Mouse (Mus musculus) spleen, adult 2 months (tissue): ENCODE results near the gene Bbof1. TPM values are rescaled to one million over a fixed set of nuclear protein-coding genes. Genes with fewer than 3 reads are reported as not detected.

Source experiments
- DNase-seq, 2 experiments: peaks; one replicate each; pipeline versions ENCODE4 v3.0.0 to v3.0.0-alpha.2; 2012 to 2021; ENCODE audit warnings: low spot score in 2 of 2, low read depth in 1 of 2
- H3K27ac ChIP-seq: fragments of 200-500 bp; 2 replicates; pipeline ENCODE4 v1.5.1; 2012; ENCODE audit warnings: low read length, inconsistent platforms; ENCODE audit not compliant: insufficient read depth
- H3K27me3 ChIP-seq: fragments of 200-500 bp; 2 replicates; pipeline ENCODE4 v1.6.1; 2012; ENCODE audit warnings: mild to moderate bottlenecking, moderate library complexity, low read length, inconsistent platforms; ENCODE audit not compliant: control insufficient read depth, insufficient read depth
- H3K36me3 ChIP-seq: fragments of 200-500 bp; 2 replicates; pipeline ENCODE4 v1.6.1; 2012; ENCODE audit warnings: mild to moderate bottlenecking, low read length, inconsistent platforms; ENCODE audit not compliant: control insufficient read depth, insufficient read depth
- H3K4me1 ChIP-seq: fragments of 200-500 bp; 2 replicates; pipeline ENCODE4 v1.6.1; 2011; ENCODE audit warnings: inconsistent platforms; ENCODE audit not compliant: control insufficient read depth, insufficient read depth, insufficient read length
- H3K4me3 ChIP-seq: fragments of 200-500 bp; 2 replicates; pipeline ENCODE4 v1.5.1; 2011; ENCODE audit warnings: mild to moderate bottlenecking, inconsistent platforms; ENCODE audit not compliant: insufficient read depth, insufficient read length; ENCODE audit errors: extremely low read depth
- CTCF ChIP-seq: fragments of 200-500 bp; IDR thresholded peaks from 2 replicates; pipeline ENCODE4 v1.5.1; 2011; ENCODE audit warnings: mild to moderate bottlenecking, inconsistent platforms; ENCODE audit not compliant: insufficient read depth, insufficient read length, insufficient replicate concordance; ENCODE audit errors: extremely low read depth
- POLR2A ChIP-seq: fragments of 200-500 bp; IDR thresholded peaks from 2 replicates; pipeline ENCODE4 v1.6.1; 2011; ENCODE audit warnings: low read depth, low read length, inconsistent platforms
- WGBS: fragments of 180-500 bp; shearing (Covaris S2); methylation state at CpG from one replicate; pipeline ENCODE4 v1.1.7; 2018; 5-methylcytosine and 5-hydroxymethylcytosine counted together
- polyA plus RNA-seq: library from polyadenylated mRNA; depleted of rRNA; stranded (reverse); fragments of >200 nt; gene quantifications from 2 replicates; pipeline ENCODE4 v1.2.3, GENCODE M21; 2012; rRNA removed

Gene Bbof1
- polyA plus RNA-seq: 0.05 TPM in 1 of 2 replicates, not detected in the other

DNA sequence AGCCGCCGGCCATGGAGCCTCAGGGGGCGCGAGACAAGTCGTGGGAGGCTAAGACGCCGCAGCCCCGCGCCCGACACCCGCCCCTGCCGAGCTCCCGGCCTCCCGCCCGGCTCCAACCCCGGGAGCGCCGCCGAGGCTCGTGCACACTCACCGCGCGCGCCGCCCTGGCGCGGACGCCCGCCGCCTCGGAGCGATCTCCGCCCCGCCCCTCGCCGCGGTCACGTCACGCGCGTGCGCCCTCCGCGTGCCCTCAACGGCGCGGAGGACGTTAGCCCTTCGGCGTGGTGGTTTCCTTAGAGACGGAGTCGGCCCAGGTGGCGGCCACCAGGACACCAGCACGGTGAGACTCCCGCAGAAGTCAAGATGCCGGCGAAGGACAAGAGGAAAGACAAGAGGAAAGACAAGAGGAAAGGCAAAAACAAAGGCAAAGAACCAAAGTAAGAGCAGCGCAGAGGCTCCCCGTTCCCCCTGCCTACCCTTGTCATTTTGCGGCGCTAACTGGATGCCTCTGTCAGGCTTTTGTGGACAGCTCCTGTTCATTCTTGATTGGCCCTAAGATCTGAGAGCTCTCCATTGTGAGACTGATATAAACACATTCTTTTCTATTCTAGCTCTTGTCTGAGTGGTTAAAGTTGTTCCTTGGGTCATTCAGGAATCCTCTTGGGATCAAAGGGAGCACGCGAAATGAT, at the start of gene Bbof1, which contains the start of gene Entpd5:
Gene Bbof1, plus strand, starts transcription at position 253 of the 689 bp plus-strand sequence.
Gene Entpd5, minus strand, starts transcription at position 211 of the 689 bp plus-strand sequence.
- H3K27me3 ChIP-seq: no peaks in the 10 kb centered on the region
- peak within 1 kb of the TSS; percentile 94 for H3K4me3 ChIP-seq
- H3K36me3 ChIP-seq: no peaks in the 10 kb centered on the region
- peak within 1 kb of the TSS; percentile 88 for H3K27ac ChIP-seq
- DNase-seq: peak; percentile 71 to 86
- H3K4me1 ChIP-seq: no peaks in the 10 kb centered on the region
- TF ChIP-seq CTCF (no peak), POLR2A (peak; percentile 25; the same call in 1 of the 2 replicates)
- 3% methylated on average over 60 of the region's 63 CpGs for WGBS

- no peaks in the 10 kb centered on the region for H3K27me3 ChIP-seq
- H3K27ac ChIP-seq: peak within 1 kb of the TSS; percentile 17; the same call in 1 of the 2 replicates
- no peaks in the 10 kb centered on the region for H3K4me1 ChIP-seq
- peak; percentile 28; the same call in 1 of the 2 replicates for TF ChIP-seq POLR2A
- no peak for TF ChIP-seq CTCF
- H3K36me3 ChIP-seq: no peaks in the 10 kb centered on the region
- WGBS: under 1% methylated on average over 51 of the region's 51 CpGs
- DNase-seq: peak; percentile 96 to 98
- H3K4me3 ChIP-seq: peak within 1 kb of the TSS; percentile 94
These were observed 47.0 kb upstream of the Bbof1 start, which contains the start of the genes Coq6 and Fam161b for GRCm38 (mm10) chr12:84361555-84362489. TSS of gene Coq6 (plus strand) at chr12:84361657. TSS of gene Fam161b (minus strand) at chr12:84361833.

- H3K4me3 ChIP-seq: no peak overlapping the region
- WGBS: 62% methylated on average over 2 of the region's 2 CpGs
These were observed 46.0 kb upstream of the Bbof1 start for GRCm38 (mm10) chr12:84362872-84363271.

GRCm38 (mm10) chr12:84364291-84364690, 44.6 kb upstream of the Bbof1 start:
- no peak overlapping the region for H3K27ac ChIP-seq
- DNase-seq: no peak
- no peaks in the 10 kb centered on the region; the same call in 1 of the 2 replicates for H3K36me3 ChIP-seq
- WGBS: 87% methylated on average over 9 of the region's 9 CpGs
- H3K4me3 ChIP-seq: no peak overlapping the region
- no peaks in the 10 kb centered on the region for H3K27me3 ChIP-seq
- H3K4me1 ChIP-seq: no peaks in the 10 kb centered on the region
- no peak for TF ChIP-seq POLR2A
- no peak for TF ChIP-seq CTCF

More at GRCm38 (mm10) chr12:84362872-84363271, 46.0 kb upstream of the Bbof1 start:
- Histone ChIP-seq H3K27me3 (no peaks in the 10 kb centered on the region), H3K36me3 (no peaks in the 10 kb centered on the region; the same call in 1 of the 2 replicates), H3K4me1 (no peaks in the 10 kb centered on the region), H3K27ac (no peak overlapping the region)
- TF ChIP-seq POLR2A: no peak
- TF ChIP-seq CTCF: no peak
- DNase-seq: no peak

- 94% methylated on average over 6 of the region's 6 CpGs for WGBS
These were observed 43.7 kb upstream of the Bbof1 start for GRCm38 (mm10) chr12:84365137-84365536.

DNA sequence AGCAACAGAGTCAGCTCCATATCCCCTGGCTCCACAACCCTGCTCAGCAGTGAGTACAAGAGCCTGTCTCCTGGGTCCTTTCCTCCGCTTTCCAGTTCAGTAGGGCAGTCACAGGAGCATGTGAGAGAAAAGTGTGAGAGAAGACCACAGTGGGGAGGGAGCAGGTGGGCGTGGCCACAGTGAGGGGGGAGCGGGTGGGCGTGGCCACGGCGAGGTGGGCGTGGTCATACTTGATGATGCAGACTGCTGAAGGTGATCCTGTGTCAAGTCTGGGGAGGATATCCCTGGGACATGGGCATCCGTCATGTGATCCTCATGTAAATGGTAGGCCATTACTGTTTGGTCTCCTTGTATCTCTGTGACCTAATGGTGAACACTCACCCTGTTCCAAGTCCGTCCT, 41.9 kb upstream of the Bbof1 start:
- 79% methylated on average over 9 of the region's 9 CpGs for whole genome bisulfite sequencing
- Histone ChIP-seq H3K27ac (no peak overlapping the region), H3K4me1 (no peaks in the 10 kb centered on the region), H3K4me3 (no peak overlapping the region), H3K36me3 (peaks cover 14% of the 10 kb centered on the region), H3K27me3 (no peaks in the 10 kb centered on the region)
- no peak for DNase-seq
- TF ChIP-seq CTCF (no peak), POLR2A (no peak)

More at GRCm38 (mm10) chr12:84365137-84365536, 43.7 kb upstream of the Bbof1 start:
- H3K4me1 ChIP-seq: no peaks in the 10 kb centered on the region
- TF ChIP-seq POLR2A (no peak), CTCF (no peak)
- no peaks in the 10 kb centered on the region; the same call in none of the 2 replicates for H3K36me3 ChIP-seq
- no peaks in the 10 kb centered on the region for H3K27me3 ChIP-seq
- no peak for DNase-seq
- no peak overlapping the region for H3K27ac ChIP-seq
- H3K4me3 ChIP-seq: no peak overlapping the region
